Mouse (Mus musculus) left cerebral cortex, postnatal 14 days (tissue): ENCODE measurements at regions not wholly inside any gene's neighbourhood (a gene's known extent, or its start where the extent isn't known, plus 50 kb on each side); places are given as distances from the start of the nearest gene placed in this dataset.

Source experiments
- DNase-seq, 2 experiments: peaks; one replicate each; pipeline ENCODE4 v3.0.0; 2021 to 2022; ENCODE audit warnings: low spot score in 2 of 2, mixed read lengths in 1 of 2
- intact Hi-C: fragments of 180-260 bp; cut with DNase I; formaldehyde crosslinking; loops from one replicate; pipeline ENCODE4 v1.15.1; 2025

- intact Hi-C loops, result no loop called here
- no peak for DNase-seq
These were observed 73.3 kb upstream of the Col5a1 start for GRCm38 (mm10) chr2:27812946-27813345.

GRCm38 (mm10) chr2:27813370-27813769, 72.9 kb upstream of the Col5a1 start:
- DNase-seq, result no peak
- intact Hi-C loops, result no loop called here

- intact Hi-C loops, result no loop called here
- no peak for DNase-seq
These were observed 67.6 kb upstream of the Col5a1 start for GRCm38 (mm10) chr2:27818656-27819055.

DNA sequence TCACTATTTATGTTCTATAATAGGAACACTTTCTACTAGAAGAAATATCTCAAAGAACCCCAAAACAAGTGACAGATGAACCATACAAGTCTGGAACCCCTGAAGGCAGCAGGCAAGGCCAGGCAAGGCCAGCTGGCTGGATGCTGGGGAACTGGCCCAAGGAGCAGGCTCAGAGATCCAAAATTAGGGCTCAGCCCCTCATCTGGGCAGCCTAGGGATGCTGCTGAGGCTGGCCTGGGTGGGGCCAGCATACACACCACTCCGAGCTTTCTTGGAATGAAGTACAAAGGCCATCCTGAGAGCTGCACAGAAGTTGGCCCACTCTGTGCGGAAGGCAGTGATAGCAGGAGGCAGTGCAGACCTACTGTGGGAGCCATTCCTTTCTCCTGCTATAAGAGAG, 59.4 kb upstream of the Col5a1 start:
- DNase-seq, result no peak
- intact Hi-C loops, result no loop called here

- intact Hi-C loops, result no loop called here
- DNase-seq, result no peak
These were observed 58.6 kb upstream of the Col5a1 start for GRCm38 (mm10) chr2:27827582-27827981.

DNA sequence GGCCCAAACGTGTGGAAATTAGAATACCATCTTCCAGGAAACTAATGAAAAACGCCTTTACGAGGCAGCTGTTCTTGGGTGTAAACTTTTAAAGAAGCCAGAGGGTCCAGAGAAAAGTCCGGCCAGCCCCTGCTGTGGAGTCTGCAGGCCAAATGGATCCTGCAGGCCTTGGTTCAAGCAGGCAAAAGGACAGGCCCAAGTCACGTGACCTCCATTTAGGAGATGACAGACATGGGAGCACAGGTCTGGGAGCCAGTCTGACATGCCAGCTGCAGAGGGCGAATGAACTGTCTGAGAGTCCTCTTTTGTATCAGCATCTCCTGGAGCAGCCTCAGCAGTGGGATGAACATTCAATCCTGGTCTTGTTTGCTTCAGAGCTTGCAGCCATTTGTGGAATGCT, 58.0 kb upstream of the Col5a1 start:
- intact Hi-C loops, result no loop called here
- DNase-seq, result no peak

DNA sequence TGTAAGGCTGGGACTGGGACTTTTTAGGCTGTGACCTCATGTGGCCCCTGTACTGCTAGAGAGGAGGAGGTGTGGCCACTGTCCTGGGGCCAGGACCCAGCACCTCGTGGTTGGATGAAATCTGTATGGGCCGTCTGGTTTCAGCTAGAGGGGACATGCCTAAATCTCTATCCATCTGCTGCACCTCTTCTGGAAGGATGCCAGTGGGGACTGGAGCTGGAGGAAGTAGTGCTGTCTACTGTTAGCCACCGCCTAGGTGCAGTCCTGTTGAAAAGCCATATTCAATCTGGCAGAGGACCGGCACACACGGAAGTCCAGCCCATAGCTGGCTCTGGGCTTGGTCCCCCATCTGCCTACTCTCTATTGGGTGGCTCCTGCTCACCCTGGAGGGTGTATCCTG, 56.7 kb upstream of the Col5a1 start:
- intact Hi-C loops, result no loop called here
- no peak for DNase-seq

GRCm38 (mm10) chr2:27834971-27835370, 51.3 kb upstream of the Col5a1 start:
- no peak for DNase-seq
- intact Hi-C loops, result no loop called here

DNA sequence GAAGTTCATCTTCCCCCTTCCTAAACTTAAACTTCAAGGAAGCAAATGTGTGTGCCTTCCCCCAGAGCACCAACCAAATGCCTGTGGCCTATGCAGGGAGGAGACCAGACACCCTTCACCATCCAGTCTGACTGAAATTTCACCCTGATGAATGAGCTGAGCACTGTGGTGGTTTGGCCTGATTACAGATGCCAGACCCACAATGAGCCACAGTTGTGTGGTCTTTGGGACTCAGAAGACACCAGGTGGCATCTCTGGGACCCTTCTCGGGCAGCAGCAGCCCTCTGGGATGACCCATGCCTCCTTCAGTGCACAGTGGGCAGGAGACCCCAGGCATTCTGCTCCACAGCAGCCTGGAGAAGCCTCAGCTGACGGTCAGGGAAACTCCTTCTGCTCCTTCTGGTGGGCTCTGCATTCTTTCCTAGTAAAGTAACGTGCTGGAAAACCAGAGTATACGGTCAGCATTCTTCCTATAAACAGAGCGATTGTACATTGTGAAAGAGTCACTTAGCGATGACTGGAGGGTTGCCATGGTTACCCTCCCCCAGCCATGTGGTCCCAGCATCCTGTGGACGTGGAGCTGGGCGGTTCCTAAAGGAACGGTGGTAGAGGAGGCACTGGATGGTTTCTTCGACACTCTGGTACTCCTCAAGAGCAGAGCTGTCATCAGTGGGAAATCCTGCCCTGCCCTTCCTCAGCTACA, 50.3 kb upstream of the Col5a1 start:
- intact Hi-C loops, result no loop called here
- DNase-seq, result peak; percentile 71 to 85
